ENCODE assay signal across 18 mouse cellular contexts in genomic region chr7:68064120-68064519, GRCm38 (mm10).
DNase-seq lines count a peak whose midpoint lies in the region; ATAC-seq and TF ChIP-seq lines count a peak whose summit lies in the region.
"Had no signal": no experiment of that assay in that cellular context is flagged by ENCODE, and none has a peak within 500 bp of the region (broad histone marks: within the 10 kb centered on the region; RNA-seq: fewer than 3 reads in every experiment).

No protein-coding gene starts in this region.

- TF ChIP-seq CTCF in kidney, adult 2 months (conservative IDR thresholded peaks at IDR 0.05; ENCODE audit: insufficient read depth, insufficient read length, low read depth, low read length) = no peak

- 91% methylated on average over 8 of the region's 8 CpGs for WGBS in heart, embryonic 15.5 days
- 68% methylated on average over 8 of the region's 8 CpGs for WGBS in kidney, adult 2 months
- 95% methylated on average over 8 of the region's 8 CpGs for WGBS in midbrain, embryonic 10.5 days
- WGBS in midbrain, embryonic 15.5 days = 92% methylated on average over 8 of the region's 8 CpGs

- no peaks in the 10 kb centered on the region for H3K27me3 ChIP-seq in heart, embryonic 15.5 days
- H3K27me3 ChIP-seq in kidney, adult 2 months (replicated peaks; ENCODE audit: control insufficient read depth, insufficient read depth, low read length) = no peaks in the 10 kb centered on the region
- H3K27me3 ChIP-seq in midbrain, embryonic 10.5 days (ENCODE audit: low read depth, poor library complexity, severe bottlenecking) = no peaks in the 10 kb centered on the region
- H3K27me3 ChIP-seq in midbrain, embryonic 15.5 days (replicated peaks) = no peaks in the 10 kb centered on the region
- H3K27me3 ChIP-seq: embryonic facial prominence, embryonic 15.5 days; forebrain, embryonic 15.5 days; hindbrain, embryonic 15.5 days; limb, embryonic 13.5 days; liver, embryonic 12.5 days; neural tube, embryonic 15.5 days had no signal

- H3K27ac ChIP-seq in heart, embryonic 15.5 days = peak overlapping the region; percentile 71
- H3K27ac ChIP-seq in kidney, adult 2 months (ENCODE audit: insufficient read depth, low read depth, low read length) = peak overlapping the region; percentile 93
- peak overlapping the region; percentile 69; the same call in 1 of the 2 replicates for H3K27ac ChIP-seq in midbrain, embryonic 10.5 days (replicated peaks)
- H3K27ac ChIP-seq in midbrain, embryonic 15.5 days = no peak overlapping the region
- H3K27ac ChIP-seq: embryonic facial prominence, embryonic 15.5 days; hindbrain, embryonic 15.5 days; limb, embryonic 13.5 days; liver, embryonic 12.5 days; neural tube, embryonic 15.5 days had no signal

- no peak for DNase-seq in heart, postnatal 14 days
- DNase-seq in kidney, adult 2 months = peak; percentile 75
- DNase-seq in kidney, adult 18-20 months = no peak
- DNase-seq in midbrain, embryonic 10.5 days (ENCODE audit: low spot score) = no peak
- DNase-seq: cerebellum, adult 11 months; cerebellum, adult 9-11 months; lung, postnatal 14 days; right cerebral cortex, postnatal 4 days; thymus, adult 2 months; thymus, postnatal 4 days had no signal

- no peaks in the 10 kb centered on the region for H3K36me3 ChIP-seq in heart, embryonic 15.5 days
- no peaks in the 10 kb centered on the region for H3K36me3 ChIP-seq in kidney, adult 2 months (ENCODE audit: control insufficient read depth, insufficient read depth, low read length)
- H3K36me3 ChIP-seq in midbrain, embryonic 10.5 days = 0 out of 2 replicates have a peak, but pooled peaks cover 2% of the 10 kb centered on the region
- H3K36me3 ChIP-seq in midbrain, embryonic 15.5 days (replicated peaks) = no peaks in the 10 kb centered on the region
- H3K36me3 ChIP-seq: embryonic facial prominence, embryonic 15.5 days; forebrain, embryonic 15.5 days; hindbrain, embryonic 15.5 days; limb, embryonic 13.5 days; neural tube, embryonic 15.5 days had no signal

- no peak overlapping the region for H3K9ac ChIP-seq in heart, embryonic 15.5 days
- no peak overlapping the region for H3K9ac ChIP-seq in midbrain, embryonic 15.5 days
- H3K9ac ChIP-seq: embryonic facial prominence, embryonic 15.5 days; forebrain, embryonic 15.5 days; hindbrain, embryonic 15.5 days; limb, embryonic 13.5 days; liver, embryonic 12.5 days; neural tube, embryonic 15.5 days had no signal

- intact Hi-C loops in heart, postnatal 14 days (cut with DNase I) = no loop called here

- H3K4me2 ChIP-seq in heart, embryonic 15.5 days = no peak overlapping the region
- H3K4me2 ChIP-seq in midbrain, embryonic 15.5 days = no peak overlapping the region
- H3K4me2 ChIP-seq: embryonic facial prominence, embryonic 15.5 days; forebrain, embryonic 15.5 days; hindbrain, embryonic 15.5 days; limb, embryonic 13.5 days; liver, embryonic 12.5 days; neural tube, embryonic 15.5 days had no signal

- no peak for TF ChIP-seq POLR2A in kidney, adult 2 months (IDR thresholded peaks at IDR 0.05; ENCODE audit: low read depth, low read length)

- no peaks in the 10 kb centered on the region for H3K9me3 ChIP-seq in heart, embryonic 15.5 days (replicated peaks)
- H3K9me3 ChIP-seq in midbrain, embryonic 10.5 days (replicated peaks) = no peaks in the 10 kb centered on the region
- H3K9me3 ChIP-seq in midbrain, embryonic 15.5 days = no peaks in the 10 kb centered on the region
- H3K9me3 ChIP-seq: embryonic facial prominence, embryonic 15.5 days; forebrain, embryonic 15.5 days; hindbrain, embryonic 15.5 days; limb, embryonic 13.5 days; liver, embryonic 12.5 days; neural tube, embryonic 15.5 days had no signal

- peaks cover 52% of the 10 kb centered on the region for H3K4me1 ChIP-seq in heart, embryonic 15.5 days (replicated peaks)
- H3K4me1 ChIP-seq in kidney, adult 2 months (ENCODE audit: control insufficient read depth, insufficient read depth, low read length) = peaks cover 73% of the 10 kb centered on the region
- peaks cover 37% of the 10 kb centered on the region for H3K4me1 ChIP-seq in midbrain, embryonic 10.5 days
- peaks cover 34% of the 10 kb centered on the region for H3K4me1 ChIP-seq in midbrain, embryonic 15.5 days

- H3K4me3 ChIP-seq in heart, embryonic 15.5 days = no peak overlapping the region
- no peak overlapping the region for H3K4me3 ChIP-seq in kidney, adult 2 months (ENCODE audit: insufficient read depth, low read depth, low read length)
- no peak overlapping the region for H3K4me3 ChIP-seq in midbrain, embryonic 10.5 days
- no peak overlapping the region for H3K4me3 ChIP-seq in midbrain, embryonic 15.5 days
- H3K4me3 ChIP-seq: embryonic facial prominence, embryonic 15.5 days; forebrain, embryonic 15.5 days; hindbrain, embryonic 15.5 days; limb, embryonic 13.5 days; liver, embryonic 12.5 days; neural tube, embryonic 15.5 days had no signal

- no peak for ATAC-seq in heart, embryonic 15.5 days (replicated peaks; ENCODE audit: insufficient number of reproducible peaks, insufficient read depth, low FRiP score, low read depth)
- ATAC-seq in midbrain, embryonic 15.5 days (replicated peaks) = no peak
- ATAC-seq: liver, embryonic 12.5 days had no signal
